Mouse (Mus musculus) c-Kit-positive CD71-positive TER-119-positive erythroid progenitor cells, embryonic 14.5 days (primary cell): ENCODE data around the gene Lman2l.
A peak's percentile ranks its signal among the peaks of the same experiment; 100 is the strongest.

ENCODE experiments used
- DNase-seq: peaks from one replicate; pipeline ENCODE4 v3.0.0-alpha.2; 2013; ENCODE audit warnings: low spot score

Gene Lman2l

GRCm38 (mm10) chr1:36458169-36458568 is 13.1 kb upstream of the Lman2l start:
- DNase-seq, result no peak

- no peak for DNase-seq
Measured at GRCm38 (mm10) chr1:36457388-36458014, 12.4 kb upstream of the Lman2l start.

GRCm38 (mm10) chr1:36454055-36454815 is 9.2 kb upstream of the Lman2l start:
- DNase-seq, result no peak

GRCm38 (mm10) chr1:36446841-36447240 is 1.8 kb upstream of the Lman2l start:
- DNase-seq, result no peak

- DNase-seq, result no peak
Measured at GRCm38 (mm10) chr1:36446106-36446824, 1.2 kb upstream of the Lman2l start.

- no peak for DNase-seq
Measured at GRCm38 (mm10) chr1:36445508-36445907, 437 bp upstream of the Lman2l start.

GRCm38 (mm10) chr1:36441101-36441500 is 4.0 kb downstream of the Lman2l start:
- DNase-seq, result no peak

- no peak for DNase-seq
Measured at GRCm38 (mm10) chr1:36437223-36437622, 7.8 kb downstream of the Lman2l start.

GRCm38 (mm10) chr1:36436515-36436914 is 8.6 kb downstream of the Lman2l start:
- no peak for DNase-seq

GRCm38 (mm10) chr1:36435071-36435470 is 10.0 kb downstream of the Lman2l start:
- DNase-seq, result no peak

GRCm38 (mm10) chr1:36433616-36434015 is 11.5 kb downstream of the Lman2l start:
- DNase-seq, result no peak

GRCm38 (mm10) chr1:36432999-36433398 is 12.1 kb downstream of the Lman2l start:
- DNase-seq, result no peak

- no peak for DNase-seq
Measured at GRCm38 (mm10) chr1:36429511-36429910, 15.6 kb downstream of the Lman2l start.

- DNase-seq, result no peak
Measured at GRCm38 (mm10) chr1:36404531-36404930, 40.5 kb downstream of the Lman2l start.

GRCm38 (mm10) chr1:36401509-36401908 is 43.6 kb downstream of the Lman2l start:
- DNase-seq, result no peak

- no peak for DNase-seq
Measured at GRCm38 (mm10) chr1:36397041-36397440, 48.0 kb downstream of the Lman2l start.

- no peak for DNase-seq
Measured at GRCm38 (mm10) chr1:36379582-36379981, 65.5 kb downstream of the Lman2l start.

- DNase-seq, result peak; percentile 30
Measured at GRCm38 (mm10) chr1:36378880-36379279, 66.2 kb downstream of the Lman2l start.

- DNase-seq, result peak; percentile 17
Measured at GRCm38 (mm10) chr1:36371934-36372845, 72.9 kb downstream of the Lman2l start, which contains the start of gene Fer1l5. TSS of gene Fer1l5 (plus strand) at chr1:36372291.

- no peak for DNase-seq
Measured at GRCm38 (mm10) chr1:36370918-36371317, 74.2 kb downstream of the Lman2l start.
